Mouse (Mus musculus) cerebellum, postnatal 4 days (tissue): ENCODE results near the gene Large1.

Experiments used
- DNase-seq, 2 experiments: peaks; one replicate each; pipeline ENCODE4 v3.0.0; 2022; ENCODE audit warnings: low spot score in 2 of 2, mixed read lengths in 1 of 2

Gene Large1

DNA sequence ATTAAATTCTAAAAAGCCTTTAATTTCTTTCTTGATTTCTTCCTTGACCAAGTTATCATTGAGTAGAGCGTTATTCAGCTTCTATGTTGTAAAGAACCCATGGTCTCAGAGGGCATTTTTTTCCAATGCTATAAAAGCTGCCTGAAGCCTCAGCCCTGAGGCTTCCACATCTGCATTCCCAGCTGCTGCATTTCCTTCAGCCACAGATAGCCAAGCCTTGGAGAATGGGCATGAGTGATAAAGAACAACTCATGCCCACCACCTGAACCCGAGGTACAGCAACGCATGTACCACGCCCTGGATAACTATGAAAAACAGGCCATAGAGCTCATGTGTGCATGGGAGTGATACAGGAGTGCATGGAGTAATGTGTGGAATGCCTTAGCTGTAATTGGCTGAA lies 572.7 kb downstream of the Large1 start:
- no peak for DNase-seq

DNA sequence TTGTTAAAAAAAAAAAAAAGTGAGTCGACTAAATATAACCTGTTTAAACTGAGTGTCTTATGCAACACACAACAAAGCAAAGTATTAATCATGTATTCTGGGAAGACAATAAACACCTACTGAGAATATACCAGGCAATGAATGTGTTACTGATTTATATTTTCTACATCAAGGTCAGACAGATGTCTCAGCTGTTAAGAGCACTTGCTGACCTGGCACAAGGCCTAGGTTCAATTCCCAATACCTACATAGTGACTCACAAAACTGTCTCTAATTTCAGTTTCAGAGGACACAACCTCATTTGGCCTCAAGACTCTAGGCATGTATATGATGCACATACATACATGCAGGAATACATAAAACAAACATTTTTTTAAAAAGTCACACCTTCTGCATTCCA lies 575.5 kb downstream of the Large1 start:
- DNase-seq: no peak

DNA sequence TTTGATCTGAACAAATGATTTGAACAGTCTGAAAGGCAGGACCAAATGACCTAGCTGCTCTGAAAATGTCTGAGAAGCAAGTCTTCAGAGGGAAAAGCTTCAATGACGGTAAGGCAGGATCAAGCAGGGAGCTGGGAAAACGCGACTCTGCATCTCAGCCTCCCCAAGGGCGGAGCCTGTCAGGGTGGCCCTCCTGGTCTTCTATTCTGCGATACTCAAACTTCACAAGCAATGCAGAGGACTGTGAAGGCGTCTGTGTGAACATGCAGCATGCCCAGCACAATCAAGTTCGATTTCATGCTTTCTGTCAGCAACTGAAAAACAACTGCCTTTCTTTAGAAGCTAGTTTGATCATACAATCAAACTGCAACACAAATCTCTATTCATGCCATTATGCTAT lies 586.6 kb downstream of the Large1 start:
- no peak for DNase-seq

DNA sequence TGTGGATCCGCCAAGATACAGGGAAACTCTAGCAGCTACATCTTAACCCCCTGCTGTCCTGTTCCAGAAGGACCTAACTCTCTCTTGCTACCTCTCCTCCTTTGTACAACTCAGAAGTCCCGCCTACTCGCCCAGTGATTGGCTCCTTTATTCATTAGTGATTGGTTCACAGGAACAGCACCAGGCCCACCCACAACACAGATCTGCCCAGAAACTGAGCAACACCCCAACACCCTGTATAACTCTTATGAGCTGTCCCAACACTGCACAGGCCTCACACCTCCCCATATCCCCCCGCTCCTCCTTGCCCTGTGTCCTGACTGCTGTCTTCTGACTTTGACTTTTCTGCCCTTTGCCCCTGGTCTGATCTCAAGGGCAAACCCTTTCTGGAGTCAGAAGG lies 587.6 kb downstream of the Large1 start:
- DNase-seq: no peak
